Mouse (Mus musculus): ENCODE measurements around the gene Calml3. TPM values are rescaled to one million over a fixed set of nuclear protein-coding genes. Genes with fewer than 3 reads are reported as not detected.
"Not testable (repeated sequence)": the region's sequence is repeated elsewhere in the genome, so short reads cannot be mapped to it uniquely, and the experiment has no call there.

Gene Calml3
- not detected for total RNA-seq (2021)
- long read RNA-seq, experiment 1: 0 reads
- long read RNA-seq, experiment 2: 0 reads

DNA sequence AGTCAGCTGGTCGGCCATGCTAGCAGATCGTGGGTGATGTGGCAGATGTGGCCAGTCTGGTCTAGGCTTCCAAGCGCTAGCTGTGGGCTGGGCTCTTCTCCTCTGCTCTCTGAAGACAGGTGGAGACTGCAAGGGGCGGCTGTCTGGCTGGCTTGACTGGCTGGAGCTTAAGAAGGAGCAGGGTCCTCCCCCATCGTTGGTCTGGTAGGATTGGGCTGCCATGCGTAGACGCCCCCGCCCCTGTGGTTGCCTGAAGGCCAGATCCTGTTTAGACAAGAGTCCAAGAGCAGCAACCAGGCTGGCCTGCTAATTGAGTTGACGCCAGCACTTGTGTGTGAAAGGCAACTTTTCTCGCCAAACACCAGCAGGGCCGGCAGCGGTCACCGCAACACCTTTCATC is at the start of gene Calml3:
Gene Calml3 (minus strand): TSS at position 131 of the 400 bp plus-strand sequence.
- DNase-seq: no peak
- intact Hi-C loops (cut with DNase I): no loop called here

DNA sequence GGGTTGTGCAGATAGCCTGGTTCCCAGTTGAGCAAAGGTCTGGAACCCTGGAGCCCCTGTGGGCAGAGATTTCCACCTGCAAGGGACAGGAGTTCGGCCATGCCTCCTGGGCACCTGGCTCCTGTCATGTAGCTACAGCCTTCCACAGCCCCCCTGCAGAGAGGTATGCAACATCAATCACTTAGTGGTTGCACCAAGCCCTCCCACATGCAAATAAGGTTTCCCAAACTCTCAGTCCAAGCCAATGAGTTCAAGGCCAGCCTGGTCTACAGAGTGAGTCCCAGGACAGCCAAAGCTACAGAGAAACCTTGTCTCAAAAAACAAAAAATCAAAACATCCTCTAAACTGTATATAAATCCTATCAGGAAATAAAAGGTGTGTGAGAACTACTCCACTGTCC is 46.2 kb upstream of the Calml3 start:
- intact Hi-C loops (cut with DNase I): no loop called here
- no peak for DNase-seq

DNA sequence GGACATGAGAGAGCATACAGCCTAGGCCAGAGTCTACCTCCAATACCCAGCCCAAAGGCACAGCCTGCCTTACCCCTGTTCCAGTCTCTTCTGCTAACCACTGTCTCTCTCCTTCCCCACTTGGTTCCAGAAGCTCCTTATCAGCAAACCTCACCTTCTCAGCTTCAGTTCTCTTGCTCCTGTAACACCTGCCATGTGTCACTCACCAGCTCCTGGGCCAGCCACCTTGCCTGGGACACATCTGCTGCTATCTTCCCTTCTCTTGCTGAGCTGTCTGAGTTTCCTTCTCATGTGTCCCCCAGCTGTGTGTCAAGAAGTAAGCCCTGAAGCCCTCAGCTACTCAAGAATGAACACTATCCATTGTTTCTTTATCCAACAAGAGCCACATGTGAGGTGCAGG is 36.5 kb upstream of the Calml3 start:
- intact Hi-C loops (cut with DNase I); DNase-seq: not testable (repeated sequence)

DNA sequence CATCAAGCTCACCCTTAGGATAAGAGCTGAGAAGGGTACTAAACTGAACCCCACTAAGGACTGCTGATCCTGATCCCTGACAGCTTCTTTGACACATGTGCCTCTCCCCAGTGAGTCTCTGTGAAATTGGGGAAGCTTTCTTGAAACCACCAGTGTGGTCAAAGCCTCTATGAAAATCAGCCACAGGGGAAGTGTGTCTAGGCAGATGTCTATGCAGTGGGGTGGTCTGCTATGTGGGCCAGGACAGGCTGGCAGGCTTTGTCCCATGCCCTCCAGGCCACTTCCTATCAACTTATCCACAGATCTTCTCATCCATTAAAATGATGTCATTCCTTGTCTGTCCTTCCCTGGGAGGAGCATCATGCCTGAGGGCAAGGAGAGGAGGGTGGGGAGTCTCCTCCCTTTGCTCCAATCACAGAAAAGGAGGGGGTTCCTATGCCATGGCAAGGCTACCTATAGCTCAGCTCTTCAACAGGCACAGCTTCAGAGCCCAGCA is 33.2 kb upstream of the Calml3 start, which contains the start of gene Calm4:
Gene Calm4 (plus strand): TSS at position 446 of the 496 bp plus-strand sequence.
- intact Hi-C loops (cut with DNase I); DNase-seq: not testable (repeated sequence)

GRCm38 (mm10) chr13:3833644-3834043 is 29.5 kb upstream of the Calml3 start:
- DNase-seq; intact Hi-C loops (cut with DNase I): not testable (repeated sequence)

DNA sequence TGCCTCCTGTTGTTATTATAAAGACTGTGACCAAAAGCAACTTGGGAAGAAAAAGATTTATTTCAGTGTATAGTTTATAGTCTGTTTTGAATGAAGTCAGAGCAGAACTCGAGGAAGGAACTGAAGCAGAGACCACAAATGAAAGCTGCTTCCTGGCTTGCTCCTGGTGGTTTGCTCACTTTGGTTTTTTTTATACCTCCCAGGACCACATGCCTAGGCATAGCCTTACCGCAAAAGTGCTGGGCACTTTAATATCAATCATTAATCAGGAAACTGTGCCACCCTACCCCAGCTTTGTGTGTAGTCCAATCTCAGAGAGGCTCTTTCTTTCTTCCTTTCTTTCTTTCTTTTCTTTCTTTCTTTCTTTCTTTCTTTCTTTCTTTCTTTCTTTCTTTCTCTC is 28.3 kb upstream of the Calml3 start:
- no peak for DNase-seq
- intact Hi-C loops (cut with DNase I): no loop called here

DNA sequence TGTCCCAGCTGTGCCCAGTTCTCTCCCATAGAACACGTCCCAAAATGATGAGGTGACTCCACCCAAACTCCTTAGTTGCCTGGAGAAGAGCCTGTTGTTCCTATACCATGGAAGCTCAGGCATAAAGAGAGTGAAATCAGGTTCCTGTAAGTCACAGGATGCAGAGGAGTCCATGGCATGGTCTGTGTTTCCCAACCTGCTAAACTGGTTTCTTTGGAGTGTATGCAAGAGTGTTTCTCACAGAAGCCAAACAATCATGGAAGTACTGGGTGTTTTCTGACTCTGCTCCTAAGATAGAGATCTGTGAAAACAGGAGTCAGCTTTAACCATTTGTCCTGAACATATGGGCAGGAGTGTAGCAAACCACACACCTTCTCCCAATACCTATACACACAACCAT is 27.9 kb upstream of the Calml3 start:
- intact Hi-C loops (cut with DNase I): no loop called here

GRCm38 (mm10) chr13:3831546-3831945 is 27.4 kb upstream of the Calml3 start:
- intact Hi-C loops (cut with DNase I): no loop called here
- no peak for DNase-seq

More for the DNA sequence above, 27.9 kb upstream of the Calml3 start:
- no peak for DNase-seq

DNA sequence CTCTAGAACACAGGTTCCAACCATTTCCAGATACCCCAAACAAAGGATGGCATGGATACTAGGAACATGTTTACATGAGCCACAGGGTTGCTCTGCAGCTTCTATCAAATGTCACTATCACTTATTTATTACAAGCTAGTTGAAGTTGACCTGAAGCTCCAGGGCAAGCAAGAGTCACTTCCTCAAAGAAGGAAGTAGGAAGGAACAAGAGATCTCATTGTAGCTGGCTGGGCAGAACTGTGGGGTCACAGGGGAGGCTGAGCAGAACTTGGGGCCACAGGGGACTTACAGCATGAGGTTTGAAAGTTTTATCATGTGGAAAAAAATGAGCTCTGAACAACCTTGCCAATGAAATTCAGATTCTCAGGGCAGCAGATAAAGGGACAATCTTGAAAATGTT is 21.6 kb upstream of the Calml3 start:
- DNase-seq: no peak
- intact Hi-C loops (cut with DNase I): no loop called here

- DNase-seq: no peak
- intact Hi-C loops (cut with DNase I): no loop called here
Measured at GRCm38 (mm10) chr13:3822105-3822504, 18.0 kb upstream of the Calml3 start.

- no peak for DNase-seq
- intact Hi-C loops (cut with DNase I): no loop called here
Measured at GRCm38 (mm10) chr13:3818740-3819076, 14.6 kb upstream of the Calml3 start.

DNA sequence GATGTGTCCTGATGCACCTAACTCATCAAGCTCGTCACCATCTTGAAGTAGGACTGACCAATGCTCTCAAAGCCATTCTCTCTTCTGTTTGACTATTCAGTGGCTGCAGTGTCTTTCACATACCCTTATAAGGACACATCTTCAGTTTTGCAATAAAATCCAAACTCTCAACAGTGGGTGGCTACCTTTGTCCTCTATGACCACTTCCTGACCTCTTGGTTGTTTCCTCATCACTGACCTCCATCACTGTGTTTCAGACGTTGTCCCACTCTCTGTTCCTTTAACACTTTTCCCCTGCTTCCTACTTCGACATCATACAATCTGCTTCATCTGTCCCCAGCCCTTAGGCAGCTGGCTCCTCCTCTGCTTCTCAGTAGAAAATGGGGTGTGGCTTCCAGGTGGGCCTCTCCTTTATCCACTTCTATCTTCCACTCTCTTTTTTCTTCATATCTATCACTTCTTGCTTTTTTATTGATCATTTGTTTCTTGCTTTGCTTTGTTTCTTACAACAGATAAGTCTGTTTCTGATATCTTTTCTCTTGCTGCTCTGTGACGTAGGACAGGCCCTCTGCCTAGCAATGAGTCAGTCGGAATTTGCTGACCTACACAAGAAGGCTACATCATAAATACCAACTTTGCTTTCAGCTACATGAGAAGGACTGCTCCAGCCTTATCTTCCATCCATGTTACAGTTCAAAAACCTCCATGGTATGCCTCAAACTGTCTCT is 14.1 kb upstream of the Calml3 start:
- DNase-seq: no peak
- intact Hi-C loops (cut with DNase I): no loop called here

DNA sequence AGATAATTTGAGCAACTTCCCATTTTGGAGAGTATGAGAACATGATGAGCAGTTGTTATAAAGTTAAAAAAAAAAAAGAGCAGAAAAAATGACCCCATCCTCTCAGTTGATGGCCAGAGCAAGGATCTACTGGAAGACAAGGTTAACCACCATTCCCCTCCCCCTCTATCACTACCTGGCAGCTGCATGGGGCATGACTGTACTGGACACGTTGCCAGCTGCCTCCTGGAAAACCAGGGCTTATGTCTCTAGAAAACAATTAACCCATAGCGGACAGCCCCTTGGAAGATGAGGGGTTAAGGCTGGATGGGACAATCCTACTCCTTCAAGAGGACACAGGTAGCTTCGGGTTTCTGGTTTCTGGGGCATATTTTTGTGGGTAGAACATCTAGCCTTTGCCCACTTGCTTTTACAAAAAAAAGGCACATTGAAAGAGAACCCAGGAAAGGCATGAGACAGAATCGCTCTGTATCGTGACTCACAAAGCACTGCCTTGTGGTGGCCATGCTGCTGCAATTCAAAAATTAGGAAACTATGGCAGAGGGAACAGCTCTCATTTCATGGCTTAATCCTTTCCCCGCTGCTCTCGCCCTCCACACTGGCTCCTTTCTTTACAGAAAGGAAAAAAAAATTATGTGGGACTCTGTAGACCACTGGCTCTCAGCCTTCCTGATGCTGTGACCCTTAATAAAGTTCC is 3.2 kb upstream of the Calml3 start:
- no peak for DNase-seq

GRCm38 (mm10) chr13:3805638-3806037 is 1.5 kb upstream of the Calml3 start:
- DNase-seq: no peak
- intact Hi-C loops (cut with DNase I): no loop called here

More for the DNA sequence above, 3.2 kb upstream of the Calml3 start:
- intact Hi-C loops (cut with DNase I): no loop called here

DNA sequence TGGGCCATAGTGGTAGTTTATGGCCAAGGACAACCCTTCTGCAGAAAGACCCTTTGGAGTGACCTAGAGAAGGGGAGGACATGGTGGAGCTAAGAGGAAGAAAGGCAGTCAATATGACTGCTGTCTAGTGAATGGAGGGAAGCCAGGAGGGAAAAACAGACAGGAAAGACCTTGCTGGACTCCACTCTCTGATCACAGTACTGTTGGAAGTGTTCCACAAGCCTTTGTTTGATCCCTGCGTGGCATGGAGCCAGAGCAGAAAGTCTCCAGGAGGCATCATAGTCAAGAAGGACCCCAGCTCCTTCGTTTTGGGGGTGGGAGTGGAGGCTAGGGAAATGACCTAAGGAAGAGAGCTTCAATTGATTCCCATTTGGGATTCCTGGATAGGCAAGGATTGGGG is 1.0 kb upstream of the Calml3 start:
- intact Hi-C loops (cut with DNase I): no loop called here
- DNase-seq: no peak

DNA sequence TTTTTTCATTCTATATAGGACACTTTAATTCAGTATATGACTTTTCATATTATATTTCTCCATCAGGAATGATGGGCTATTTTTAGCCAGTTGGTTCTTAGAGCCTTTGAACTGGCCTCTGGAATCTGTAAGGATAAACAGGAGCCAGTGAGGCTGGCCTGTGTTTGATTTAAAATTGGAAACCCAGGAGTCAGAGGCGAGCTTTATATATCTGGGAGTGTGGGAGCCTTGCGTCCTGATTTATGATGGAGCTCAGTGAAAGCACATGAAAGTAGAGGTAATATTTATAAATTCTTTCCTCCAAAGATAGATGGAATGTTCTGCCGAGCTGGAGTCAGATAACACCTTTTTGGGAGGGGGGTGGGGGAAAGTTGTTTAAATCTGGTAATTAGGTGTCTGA is 4.7 kb downstream of the Calml3 start:
- DNase-seq: no peak
- intact Hi-C loops (cut with DNase I): no loop called here

DNA sequence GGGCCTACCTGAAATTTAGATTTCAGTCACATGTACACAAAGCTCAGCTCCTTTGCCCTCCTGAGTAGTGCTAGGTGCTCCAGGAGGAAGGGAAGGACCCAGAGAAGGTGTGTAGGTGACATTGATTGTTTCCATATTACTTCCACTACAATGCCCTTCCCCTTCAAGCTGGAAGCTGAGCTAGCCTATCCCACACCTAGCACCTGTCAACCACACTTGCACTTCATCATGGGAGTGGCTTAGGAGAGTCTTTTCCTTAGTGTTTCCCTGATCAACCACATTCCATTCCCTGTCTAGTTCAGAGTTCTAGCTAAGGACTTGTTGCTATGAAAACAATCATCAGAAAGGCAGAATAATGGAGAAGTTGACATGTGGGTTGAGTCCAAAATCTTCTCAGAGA is 5.4 kb downstream of the Calml3 start:
- intact Hi-C loops (cut with DNase I): no loop called here
- DNase-seq: no peak

- intact Hi-C loops (cut with DNase I): no loop called here
- DNase-seq: no peak
Measured at GRCm38 (mm10) chr13:3796649-3797048, 7.5 kb downstream of the Calml3 start.

DNA sequence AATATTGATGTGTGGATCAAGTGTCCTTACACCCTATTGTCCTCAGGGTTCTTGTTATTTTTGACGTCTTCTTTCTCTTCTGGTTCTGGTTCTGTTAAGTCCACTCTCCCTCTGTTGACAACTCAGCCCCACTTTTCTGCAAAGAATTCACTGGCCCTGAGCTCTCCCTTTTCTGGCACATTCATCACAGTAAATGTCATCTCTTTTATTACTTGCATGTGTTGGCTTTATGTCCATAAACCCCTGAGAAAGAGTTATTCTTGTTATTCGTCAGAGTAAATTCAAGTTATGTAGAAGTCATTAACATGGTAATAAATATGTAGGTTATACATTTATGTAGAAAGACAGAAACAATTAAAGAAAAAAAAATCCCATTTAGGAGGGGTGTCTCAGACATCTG is 14.6 kb downstream of the Calml3 start:
- intact Hi-C loops (cut with DNase I): no loop called here
- DNase-seq: no peak

- intact Hi-C loops (cut with DNase I): no loop called here
Measured at GRCm38 (mm10) chr13:3788588-3788987, 15.5 kb downstream of the Calml3 start.

DNA sequence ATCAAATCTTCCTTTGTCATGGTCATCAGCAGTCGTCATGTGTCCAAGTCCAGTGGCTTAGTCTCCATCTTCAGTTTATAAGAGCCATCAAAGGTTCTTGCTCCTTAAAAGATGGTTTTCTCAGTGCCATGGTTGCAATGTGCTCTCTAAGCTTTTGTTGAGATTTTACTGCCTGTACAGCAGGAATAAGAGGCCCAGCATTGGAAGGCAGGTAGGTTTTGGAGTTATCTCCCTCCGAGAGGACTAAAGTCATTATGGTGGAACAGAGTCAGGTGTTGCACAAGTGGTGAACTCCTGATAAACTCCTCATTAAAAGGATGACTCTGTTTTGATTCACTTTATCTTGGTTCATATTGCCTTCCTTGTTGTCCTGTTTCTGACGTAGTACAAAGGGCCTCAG is 16.5 kb downstream of the Calml3 start:
- no peak for DNase-seq
- intact Hi-C loops (cut with DNase I): no loop called here

More at GRCm38 (mm10) chr13:3788588-3788987, 15.5 kb downstream of the Calml3 start:
- no peak for DNase-seq

DNA sequence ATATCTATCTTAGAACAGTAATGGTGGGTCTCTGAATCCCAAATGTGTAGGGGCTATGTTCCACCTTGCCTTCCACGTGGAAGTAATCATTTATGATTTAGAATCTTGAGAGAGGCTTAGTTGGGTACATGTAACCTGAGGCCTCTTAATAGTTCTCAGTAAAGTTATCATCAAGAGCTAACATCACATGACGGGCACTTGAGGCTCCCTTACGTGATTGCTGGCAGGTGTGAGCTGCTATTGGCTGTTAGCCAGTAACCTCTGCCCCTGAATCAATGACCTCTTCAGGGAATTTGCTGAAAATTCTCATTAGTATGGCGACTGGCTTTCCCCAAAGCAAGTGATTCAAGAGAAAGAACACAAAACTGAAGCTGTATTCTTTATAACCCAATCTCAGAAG is 17.0 kb downstream of the Calml3 start:
- DNase-seq: no peak
- intact Hi-C loops (cut with DNase I): no loop called here
